Mouse (Mus musculus) cortical plate, adult 2 months (tissue): ENCODE data around the gene Fam178b. TPM values are rescaled to one million over a fixed set of nuclear protein-coding genes. Genes with fewer than 3 reads are reported as not detected.
"Not testable (repeated sequence)": the region's sequence is repeated elsewhere in the genome, so short reads cannot be mapped to it uniquely, and the experiment has no call there.

ENCODE experiments used
- H3K27ac ChIP-seq: fragments of 200-500 bp; 2 replicates; pipeline ENCODE4 v1.5.1; 2012; ENCODE audit warnings: low read length, control low read depth, inconsistent platforms; ENCODE audit not compliant: insufficient read depth
- H3K4me1 ChIP-seq: fragments of 200-500 bp; 2 replicates; pipeline ENCODE4 v1.6.1; 2011; ENCODE audit warnings: low read length; ENCODE audit not compliant: control insufficient read depth, insufficient read depth
- H3K4me3 ChIP-seq: fragments of 200-500 bp; 2 replicates; pipeline ENCODE4 v1.5.1; 2011; ENCODE audit warnings: mild to moderate bottlenecking, low read length, control low read depth; ENCODE audit not compliant: insufficient read depth
- CTCF ChIP-seq: fragments of 200-500 bp; IDR thresholded peaks from 2 replicates; pipeline ENCODE4 v1.5.1; 2011; ENCODE audit warnings: mild to moderate bottlenecking, control low read depth, low read length; ENCODE audit not compliant: insufficient read depth; ENCODE audit errors: extremely low read depth
- POLR2A ChIP-seq: fragments of 200-500 bp; IDR thresholded peaks from 2 replicates; pipeline ENCODE4 v1.6.1; 2011; ENCODE audit warnings: mild to moderate bottlenecking, low read length, control low read depth; ENCODE audit not compliant: insufficient read depth; ENCODE audit errors: extremely low read depth
- polyA plus RNA-seq: library from polyadenylated mRNA; depleted of rRNA; stranded (reverse); fragments of >200 nt; gene quantifications from 2 replicates; pipeline ENCODE4 v1.2.3, GENCODE M21; 2012

Fam178b gene
- polyA plus RNA-seq, 1 experiment: 1.3 TPM

GRCm38 (mm10) chr1:36672648-36673350, 10.2 kb downstream of the Fam178b start:
- H3K27ac ChIP-seq: no peak overlapping the region
- TF ChIP-seq CTCF (no peak), POLR2A (no peak)
- H3K4me3 ChIP-seq: no peak overlapping the region
- no peaks in the 10 kb centered on the region for H3K4me1 ChIP-seq

- Histone ChIP-seq H3K4me1 (no peaks in the 10 kb centered on the region), H3K27ac (no peak overlapping the region), H3K4me3 (no peak overlapping the region)
- TF ChIP-seq POLR2A: no peak
- TF ChIP-seq CTCF: no peak
These were observed 11.7 kb downstream of the Fam178b start for GRCm38 (mm10) chr1:36671260-36671659.

DNA sequence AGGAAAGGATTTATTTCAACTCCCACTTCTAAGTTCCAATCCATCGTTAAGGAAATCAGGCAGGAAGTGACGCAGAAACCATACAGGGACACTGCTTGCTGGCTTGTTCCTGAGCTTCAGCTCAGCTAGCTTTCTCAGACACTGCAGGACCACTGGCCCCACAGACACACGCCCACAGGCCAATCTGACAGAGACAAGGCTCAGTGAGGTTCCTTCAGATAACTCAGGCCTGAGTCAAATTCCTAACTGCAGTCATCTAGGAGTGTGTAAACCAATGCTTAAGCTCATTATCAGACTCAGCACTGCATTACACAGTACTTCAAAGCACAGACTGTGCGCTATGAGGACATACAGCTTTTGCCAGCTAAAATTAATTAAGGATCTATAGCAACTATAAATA, 12.7 kb downstream of the Fam178b start:
- no peak for TF ChIP-seq CTCF
- TF ChIP-seq POLR2A: no peak

GRCm38 (mm10) chr1:36668007-36668406, 15.0 kb downstream of the Fam178b start:
- H3K4me1 ChIP-seq, H3K27ac ChIP-seq, H3K4me3 ChIP-seq: not testable (repeated sequence)

More for the DNA sequence above, 12.7 kb downstream of the Fam178b start:
- no peaks in the 10 kb centered on the region for H3K4me1 ChIP-seq
- no peak overlapping the region for H3K27ac ChIP-seq
- H3K4me3 ChIP-seq: no peak overlapping the region

DNA sequence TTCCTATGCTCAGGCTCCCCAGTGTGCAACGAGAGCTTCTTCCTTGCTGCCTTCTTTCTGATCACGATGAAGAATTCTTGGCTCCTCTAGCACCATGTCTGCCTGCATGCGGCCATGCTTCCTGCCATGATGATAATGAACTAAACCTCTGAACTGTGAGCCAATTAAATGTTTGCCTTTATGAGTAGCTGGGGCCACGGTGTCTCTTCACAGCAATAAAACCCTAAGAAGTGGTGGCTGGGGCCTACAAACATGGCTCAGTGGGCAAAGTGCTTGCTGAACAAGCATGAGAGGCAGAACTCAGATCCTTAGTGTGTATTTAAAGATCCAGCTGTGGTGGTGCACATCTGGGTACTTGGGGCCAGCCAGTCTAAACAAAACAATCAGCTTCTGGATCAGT, 17.0 kb downstream of the Fam178b start:
- Histone ChIP-seq H3K4me1 (no peaks in the 10 kb centered on the region), H3K4me3 (no peak overlapping the region), H3K27ac (no peak overlapping the region)
- TF ChIP-seq POLR2A: no peak
- TF ChIP-seq CTCF: no peak

DNA sequence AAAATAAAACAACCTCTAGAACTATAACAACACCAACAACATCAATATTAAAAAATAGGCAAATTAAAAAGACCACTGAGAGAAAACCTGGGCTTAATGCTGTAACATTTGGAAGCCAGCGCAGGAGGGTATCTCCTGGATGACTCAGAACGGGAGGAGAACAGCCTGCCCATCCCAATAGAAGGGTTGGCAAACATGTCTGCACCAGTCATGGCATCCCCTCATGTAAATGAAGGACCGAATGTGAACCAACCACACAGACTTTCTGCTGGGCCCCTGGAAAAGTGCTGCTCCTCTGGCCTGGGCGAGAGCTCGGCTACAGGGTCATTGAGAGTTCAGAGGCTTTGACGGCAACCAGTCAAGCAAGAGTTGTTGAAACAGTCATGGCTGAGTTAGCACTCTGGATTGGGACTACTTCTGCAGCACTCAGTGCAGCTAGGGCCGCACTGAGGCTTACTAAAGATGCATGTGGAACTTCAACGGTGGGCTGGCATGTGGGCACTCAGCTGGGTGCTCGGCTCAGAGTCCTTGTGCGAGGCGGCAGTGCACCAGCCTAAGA, 17.7 kb downstream of the Fam178b start:
- H3K4me1 ChIP-seq: no peaks in the 10 kb centered on the region
- no peak for TF ChIP-seq CTCF
- no peak for TF ChIP-seq POLR2A
- no peak overlapping the region for H3K4me3 ChIP-seq
- no peak overlapping the region for H3K27ac ChIP-seq

GRCm38 (mm10) chr1:36664457-36664856, 18.5 kb downstream of the Fam178b start:
- TF ChIP-seq CTCF (peak; percentile 42; the same call in 1 of the 2 replicates), POLR2A (no peak)
- Histone ChIP-seq H3K27ac (no peak overlapping the region), H3K4me1 (no peaks in the 10 kb centered on the region), H3K4me3 (no peak overlapping the region)

GRCm38 (mm10) chr1:36658621-36659399, 24.2 kb downstream of the Fam178b start:
- H3K4me3 ChIP-seq: no peak overlapping the region
- no peak for TF ChIP-seq POLR2A
- no peak for TF ChIP-seq CTCF
- H3K27ac ChIP-seq: no peak overlapping the region
- no peaks in the 10 kb centered on the region for H3K4me1 ChIP-seq

- no peak for TF ChIP-seq POLR2A
These were observed 25.1 kb downstream of the Fam178b start for GRCm38 (mm10) chr1:36657658-36658415.

More at GRCm38 (mm10) chr1:36657658-36658415, 25.1 kb downstream of the Fam178b start:
- Histone ChIP-seq H3K4me3 (no peak overlapping the region), H3K4me1 (no peaks in the 10 kb centered on the region), H3K27ac (no peak overlapping the region)
